Mouse (Mus musculus): ENCODE data around the gene Map2.

The Map2 gene

GRCm38 (mm10) chr1:66386751-66387452, 211.8 kb downstream of the Map2 start:
- peak; percentile 55 for DNase-seq (ENCODE audit: low read depth, low spot score)

GRCm38 (mm10) chr1:66388561-66388960, 213.5 kb downstream of the Map2 start:
- peak; percentile 44 for DNase-seq (ENCODE audit: low read depth, low spot score)

- no peak for DNase-seq (ENCODE audit: low read depth, low spot score)
These were observed 220.0 kb downstream of the Map2 start for GRCm38 (mm10) chr1:66394944-66395637.

DNA sequence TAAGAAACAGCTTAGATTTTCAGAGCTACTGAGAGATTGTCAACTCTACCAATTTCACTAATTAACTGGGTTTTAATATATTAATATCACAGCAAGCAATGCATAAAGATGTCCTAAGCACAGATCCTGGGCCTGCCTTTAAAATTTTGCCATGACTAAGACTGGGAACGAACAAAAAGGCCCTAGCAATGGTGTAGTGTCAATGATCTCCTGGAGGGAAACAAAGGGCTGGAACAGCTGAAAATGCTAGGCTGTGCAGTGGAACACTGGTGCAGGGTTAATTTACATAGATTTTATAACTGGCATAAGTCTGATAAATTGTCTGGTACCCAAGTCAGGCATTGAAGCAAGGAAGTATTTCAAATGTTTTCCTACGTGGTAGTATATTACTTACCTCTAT, 220.8 kb downstream of the Map2 start:
- DNase-seq (ENCODE audit: low read depth, low spot score): no peak

GRCm38 (mm10) chr1:66401902-66402301, 226.8 kb downstream of the Map2 start:
- DNase-seq (ENCODE audit: low read depth, low spot score): no peak

- DNase-seq (ENCODE audit: low read depth, low spot score): no peak
These were observed 232.3 kb downstream of the Map2 start for GRCm38 (mm10) chr1:66407270-66407967.

DNA sequence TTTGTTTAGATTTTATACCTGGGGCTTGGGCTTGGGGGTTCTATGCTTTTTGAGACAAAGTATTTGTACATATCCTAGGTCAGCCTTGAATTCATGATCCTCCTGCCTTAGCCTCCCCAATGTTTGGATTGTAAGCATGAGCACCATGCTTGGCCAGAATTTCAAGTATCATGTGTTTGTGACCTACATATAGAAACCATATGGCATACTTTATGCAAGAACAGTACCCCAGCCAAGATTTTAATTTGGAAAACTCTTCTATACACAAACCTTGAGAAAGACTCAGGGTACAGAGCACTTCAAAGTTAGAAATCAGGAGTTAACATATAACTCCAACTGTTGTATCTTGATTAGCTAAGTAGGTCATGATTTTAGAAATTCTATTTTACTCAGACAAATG, 243.3 kb downstream of the Map2 start:
- DNase-seq (ENCODE audit: low read depth, low spot score): no peak

DNA sequence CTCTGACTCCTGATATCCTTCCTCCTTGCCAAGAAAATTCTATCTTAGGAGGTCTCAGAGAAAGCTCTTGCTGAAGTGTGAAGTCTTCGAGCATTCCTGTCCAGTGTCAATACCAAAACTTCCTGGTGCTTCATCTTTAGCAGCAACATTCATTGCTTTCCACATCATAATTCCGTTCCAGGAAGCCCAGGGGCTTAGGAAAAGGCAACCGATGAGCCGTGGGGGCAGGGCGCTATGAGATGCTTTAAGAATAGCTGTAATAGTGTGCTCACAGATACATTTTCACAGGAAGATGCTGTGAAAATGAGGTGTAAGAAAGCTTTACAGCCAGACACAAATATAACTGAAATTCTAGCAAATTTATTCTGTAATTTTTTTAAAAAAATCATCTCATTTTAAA, 251.0 kb downstream of the Map2 start:
- DNase-seq (ENCODE audit: low read depth, low spot score): no peak

DNA sequence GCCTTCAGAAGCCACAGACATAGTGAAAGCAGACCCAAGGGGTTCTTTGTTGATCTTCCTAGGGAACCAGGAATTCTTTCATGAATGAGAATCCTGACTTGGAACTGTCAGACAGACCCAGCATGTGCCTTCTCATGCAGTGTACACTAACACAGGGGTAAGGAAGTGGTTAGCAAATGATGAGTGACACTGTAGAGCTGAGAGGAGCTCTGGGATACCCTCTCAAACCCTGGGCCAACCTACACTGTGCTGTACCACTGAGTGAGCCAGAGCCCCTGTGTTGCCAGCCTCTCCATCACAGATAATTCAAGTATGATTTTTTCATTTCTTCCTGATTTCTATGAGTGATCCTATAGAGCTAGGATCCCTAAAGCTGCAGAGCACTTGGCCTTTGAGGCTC, 255.9 kb downstream of the Map2 start:
- no peak for DNase-seq (ENCODE audit: low read depth, low spot score)

- DNase-seq (ENCODE audit: low read depth, low spot score): no peak
These were observed 256.4 kb downstream of the Map2 start for GRCm38 (mm10) chr1:66431472-66431871.

- DNase-seq (ENCODE audit: low read depth, low spot score): no peak
These were observed 263.0 kb downstream of the Map2 start for GRCm38 (mm10) chr1:66438069-66438468.

DNA sequence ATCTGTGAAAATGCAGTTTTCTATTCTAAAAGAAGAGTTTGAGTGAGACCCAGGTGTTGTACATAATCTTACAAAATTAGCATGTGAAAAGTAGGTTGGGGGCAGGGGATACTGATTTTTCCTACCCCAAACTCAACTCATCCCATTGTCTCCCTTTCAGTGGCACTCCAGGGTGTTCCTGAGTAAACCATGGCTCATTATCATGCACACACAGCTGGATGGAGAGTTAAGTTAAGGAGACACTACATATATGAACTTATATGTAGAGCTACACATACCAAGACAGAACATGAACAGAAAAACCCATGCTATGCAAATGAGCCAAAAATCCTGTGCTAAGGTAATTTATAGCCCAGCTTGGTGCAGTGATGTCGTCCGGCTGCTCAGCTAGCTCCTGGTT, 267.8 kb downstream of the Map2 start:
- no peak for DNase-seq (ENCODE audit: low read depth, low spot score)

- no peak for DNase-seq (ENCODE audit: low read depth, low spot score)
These were observed 274.4 kb downstream of the Map2 start for GRCm38 (mm10) chr1:66449471-66449870.

- DNase-seq (ENCODE audit: low read depth, low spot score): no peak
These were observed 281.5 kb downstream of the Map2 start for GRCm38 (mm10) chr1:66456580-66456979.

- DNase-seq (ENCODE audit: low read depth, low spot score): no peak
These were observed 282.7 kb downstream of the Map2 start for GRCm38 (mm10) chr1:66457747-66458146.

- no peak for DNase-seq (ENCODE audit: low read depth, low spot score)
These were observed 284.3 kb downstream of the Map2 start for GRCm38 (mm10) chr1:66459394-66459793.

DNA sequence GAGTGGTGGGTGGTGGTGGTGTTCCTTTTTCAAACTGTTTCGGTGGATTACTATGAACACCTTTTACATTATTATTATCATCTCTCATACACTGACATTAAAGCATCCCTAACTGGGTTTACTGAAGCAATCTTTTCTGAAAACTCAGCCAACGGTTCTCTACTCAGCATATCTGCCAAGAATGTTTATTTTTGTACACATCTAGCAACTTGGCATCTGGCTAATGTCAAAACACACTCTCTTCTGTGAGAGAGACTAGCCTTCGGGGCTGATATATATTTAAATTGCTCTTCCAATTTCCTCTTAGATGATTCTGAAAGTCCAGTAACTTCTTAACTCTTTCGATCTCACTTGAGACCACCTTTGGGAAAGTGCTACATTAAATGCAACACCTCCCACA, 285.8 kb downstream of the Map2 start:
- no peak for DNase-seq (ENCODE audit: low read depth, low spot score)

DNA sequence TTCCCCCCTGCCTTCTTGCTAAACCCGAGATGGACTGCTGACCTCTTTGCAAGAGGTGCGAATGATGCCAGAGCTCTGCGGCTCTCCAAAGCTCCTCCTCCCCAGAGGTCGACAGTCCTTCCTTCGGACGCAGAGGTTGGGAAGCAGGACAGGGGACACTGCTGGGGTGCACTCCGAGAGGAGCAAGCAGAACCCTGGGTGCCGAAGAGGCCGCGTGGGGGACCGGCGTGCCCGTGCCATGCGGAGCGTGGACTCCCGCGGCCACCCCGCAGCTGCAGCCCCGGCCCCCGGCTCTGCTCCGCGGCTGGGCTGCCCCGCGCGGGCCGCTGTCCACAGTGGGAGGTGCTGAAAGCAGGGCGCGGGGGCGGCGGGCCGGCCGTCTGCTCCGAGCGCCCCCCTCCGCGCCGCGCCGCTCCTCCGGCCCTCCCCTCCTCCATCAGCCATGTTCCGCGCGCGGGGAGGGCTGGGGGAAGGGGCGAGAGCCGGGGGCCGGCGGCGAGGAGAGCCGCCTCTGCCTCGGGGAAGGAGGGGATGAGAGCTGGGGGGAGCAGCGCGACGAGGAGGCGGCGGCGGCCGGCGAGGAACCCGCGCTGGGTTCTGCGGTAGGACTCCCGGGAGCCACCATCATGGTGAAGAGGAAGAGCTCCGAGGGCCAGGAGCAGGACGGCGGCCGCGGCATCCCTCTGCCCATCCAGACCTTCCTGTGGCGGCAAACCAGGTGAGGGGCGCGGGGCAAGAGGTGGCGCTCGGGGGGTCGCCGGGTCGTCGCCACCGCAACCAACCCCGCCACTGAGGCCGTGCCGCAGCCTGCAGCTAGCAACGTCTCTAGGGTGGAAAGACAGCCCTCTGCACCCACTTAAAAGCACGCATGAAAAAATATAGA, 293.0 kb downstream of the Map2 start, which contains the start of gene Unc80:
Unc80 (plus strand) TSS at position 547 of the 883 bp plus-strand sequence.
- DNase-seq (ENCODE audit: low read depth, low spot score): no peak

GRCm38 (mm10) chr1:66468704-66469020, 293.6 kb downstream of the Map2 start:
- no peak for DNase-seq (ENCODE audit: low read depth, low spot score)

GRCm38 (mm10) chr1:66482751-66483150, 307.7 kb downstream of the Map2 start:
- no peak for DNase-seq (ENCODE audit: low read depth, low spot score)
